Mouse (Mus musculus) testis, adult 10 weeks (tissue): ENCODE measurements around the gene Gjb3. TPM values are rescaled to one million over a fixed set of nuclear protein-coding genes. Genes with fewer than 3 reads are reported as not detected.

Experiments
- polyA plus RNA-seq: library from polyadenylated mRNA; stranded (reverse); fragments of 350-450 nt; fragmentation: Illumina TruSeq; extraction: RNeasy Lipid Tissue Mini Kit (QIAGEN cat#74804); gene quantifications from one replicate; pipeline ENCODE4 v1.2.3, GENCODE M21; 2014; ENCODE audit warnings: low read depth, low replicate concordance

The Gjb3 gene
- polyA plus RNA-seq, result 0.25 TPM

GRCm38 (mm10) chr4:127330181-127331100, at the start of gene Gjb3:
Gene Gjb3, minus strand, starts transcription at chr4:127330844.

GRCm38 (mm10) chr4:127358018-127358417, 27.4 kb upstream of the Gjb3 start, which contains the start of gene Gjb5:
Gene Gjb5, minus strand, starts transcription at chr4:127358181.

GRCm38 (mm10) chr4:127353951-127354438, 23.4 kb upstream of the Gjb3 start, which contains the start of gene Gjb4:
Gene Gjb4, minus strand, starts transcription at chr4:127354081.

GRCm38 (mm10) chr4:127313861-127314260, 16.8 kb downstream of the Gjb3 start, which contains the start of gene Gja4:
Gene Gja4, minus strand, starts transcription at chr4:127314039.

Other genes starting within 250 kb of the Gjb3 start
- gene Tmem35b, start 207.2 kb downstream of the Gjb3 start, polyA plus RNA-seq, result 13.5 TPM
- not detected for gene Dlgap3, start 161.6 kb downstream of the Gjb3 start, polyA plus RNA-seq
- gene Smim12, start 87.1 kb downstream of the Gjb3 start, polyA plus RNA-seq, result 1.9 TPM
- not detected for gene Gja4, start 16.8 kb downstream of the Gjb3 start, polyA plus RNA-seq
- gene Gjb4, start 23.2 kb upstream of the Gjb3 start, polyA plus RNA-seq, result not detected
- not detected for gene Gjb5, start 27.3 kb upstream of the Gjb3 start, polyA plus RNA-seq